Mouse (Mus musculus) stomach, postnatal 0 days (tissue): ENCODE results near the gene Xpa. TPM values are rescaled to one million over a fixed set of nuclear protein-coding genes. Genes with fewer than 3 reads are reported as not detected.

Source experiments
- ATAC-seq: fragments of 200-750 bp; cut with Nextera tagmentation; 2 replicates; pipeline ENCODE4 v1.8.0; 2017; ENCODE audit not compliant: low FRiP score, low TSS enrichment
- DNase-seq: peaks from one replicate; pipeline ENCODE4 v3.0.0-alpha.2; 2016; ENCODE audit warnings: low spot score
- H3K27ac ChIP-seq: fragments of 300-500 bp; sonication (generic); replicated peaks from 2 replicates; pipeline ENCODE4 v1.5.1; 2014; ENCODE audit warnings: mild to moderate bottlenecking, control low read depth
- H3K27me3 ChIP-seq: fragments of 300-500 bp; sonication (generic); 2 replicates; pipeline ENCODE4 v1.6.1; 2014; ENCODE audit warnings: low read length; ENCODE audit not compliant: control insufficient read depth, insufficient read depth
- H3K36me3 ChIP-seq: fragments of 300-500 bp; sonication (generic); 2 replicates; pipeline ENCODE4 v1.6.1; 2014; ENCODE audit warnings: low read length, mixed read lengths; ENCODE audit not compliant: control insufficient read depth, insufficient read depth
- H3K4me1 ChIP-seq: fragments of 300-500 bp; sonication (generic); replicated peaks from 2 replicates; pipeline ENCODE4 v1.6.1; 2014; ENCODE audit warnings: antibody characterized with exemption; ENCODE audit not compliant: control insufficient read depth, insufficient read depth
- H3K4me2 ChIP-seq: fragments of 300-500 bp; sonication (generic); replicated peaks from 2 replicates; pipeline ENCODE4 v1.6.1; 2014; ENCODE audit warnings: low read depth, mild to moderate bottlenecking, control low read depth, moderate library complexity
- H3K4me3 ChIP-seq: fragments of 300-500 bp; sonication (generic); 2 replicates; pipeline ENCODE4 v1.5.1; 2014; ENCODE audit warnings: low read depth, low read length, control low read depth
- H3K9ac ChIP-seq: fragments of 300-500 bp; sonication (generic); 2 replicates; pipeline ENCODE4 v1.6.1; 2014; ENCODE audit warnings: mild to moderate bottlenecking, low read length, control low read depth, mixed read lengths
- H3K9me3 ChIP-seq: fragments of 300-500 bp; sonication (generic); 2 replicates; pipeline ENCODE4 v1.6.1; 2016; ENCODE audit warnings: low read length; ENCODE audit not compliant: control insufficient read depth
- CTCF ChIP-seq: IDR thresholded peaks from 2 replicates; pipeline ENCODE4 v1.5.1; 2016; ENCODE audit warnings: antibody characterized with exemption, low read depth, mild to moderate bottlenecking, moderate library complexity
- EP300 ChIP-seq: optimal IDR thresholded peaks from 2 replicates; pipeline ENCODE3; 2016; ENCODE audit warnings: antibody characterized with exemption
- WGBS: fragments of 180-500 bp; shearing (Covaris S2); extraction: QIAGEN DNeasy Blood & Tissue Kit; methylation state at CpG from one replicate; pipeline ENCODE4 v1.1.7; 2014; 5-methylcytosine and 5-hydroxymethylcytosine counted together
- polyA plus RNA-seq: library from polyadenylated mRNA; unstranded; fragments of >200 nt; fragmentation: Nextera tagmentation; extraction: Ambion mirVana; gene quantifications from 2 replicates; pipeline ENCODE4 v1.2.1, GENCODE M21; 2015

Gene Xpa
- polyA plus RNA-seq, 1 experiment from 2014 or later = 24.5 TPM

DNA sequence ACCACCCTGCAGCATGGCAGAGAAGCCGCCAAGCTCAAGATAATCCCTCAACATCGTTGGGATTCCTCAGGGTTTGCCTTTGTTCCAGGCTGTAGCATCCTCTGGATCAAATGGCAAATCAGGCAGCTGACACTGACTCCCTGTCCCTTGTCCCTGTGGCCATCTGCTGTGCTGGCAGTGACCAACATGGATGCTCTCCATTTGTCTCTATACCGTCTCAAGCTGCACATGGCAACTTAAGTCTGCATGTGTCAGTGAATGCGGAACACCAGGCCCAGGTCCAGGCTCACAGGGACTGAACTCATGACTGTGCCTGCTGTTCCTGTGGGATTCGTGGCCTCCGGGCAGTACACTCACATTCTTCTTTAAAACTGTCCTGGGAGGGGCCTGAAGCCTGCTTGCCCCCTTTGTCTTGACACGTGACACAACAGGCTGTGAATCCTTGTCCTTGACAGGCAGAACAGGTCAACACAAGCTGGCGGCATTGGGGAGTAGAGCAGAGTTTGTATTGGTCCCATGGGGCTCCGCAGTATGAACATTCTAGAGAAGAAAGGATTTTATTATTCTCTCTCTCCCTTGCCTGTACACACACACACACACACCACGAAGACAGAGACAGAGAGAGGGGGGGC lies 79.5 kb downstream of the Xpa start:
- no peak for DNase-seq
- no peaks in the 10 kb centered on the region for H3K4me1 ChIP-seq
- no peaks in the 10 kb centered on the region for H3K27me3 ChIP-seq
- ATAC-seq = no peak
- H3K9me3 ChIP-seq = no peaks in the 10 kb centered on the region
- H3K36me3 ChIP-seq = peaks cover 37% of the 10 kb centered on the region
- no peak overlapping the region for H3K4me2 ChIP-seq
- H3K9ac ChIP-seq = no peak overlapping the region
- no peak overlapping the region for H3K27ac ChIP-seq
- no peak overlapping the region for H3K4me3 ChIP-seq
- TF ChIP-seq EP300 = no peak
- TF ChIP-seq CTCF = no peak
- WGBS = 79% methylated on average over 10 of the region's 10 CpGs

DNA sequence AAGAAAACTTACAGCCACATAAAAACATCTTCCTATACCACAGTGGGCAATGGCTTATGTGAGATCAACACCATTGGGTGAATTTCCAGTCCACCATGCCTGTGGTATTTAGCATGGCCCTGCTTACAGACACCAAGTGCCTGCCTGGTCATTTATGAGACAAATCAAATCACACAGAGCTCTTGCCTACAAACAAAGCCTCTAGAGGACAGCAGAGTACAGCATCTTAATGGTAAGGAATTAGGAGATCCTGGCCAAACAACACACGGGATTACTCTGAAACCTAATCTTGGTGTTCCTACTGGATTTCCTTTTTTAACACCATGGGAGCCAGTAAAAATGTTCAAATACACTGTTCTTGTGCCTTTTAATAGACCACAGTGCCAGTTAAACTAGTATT lies 80.8 kb downstream of the Xpa start:
- DNase-seq (no peak), ATAC-seq (no peak)
- H3K4me3 ChIP-seq = no peak overlapping the region
- no peak overlapping the region for H3K4me2 ChIP-seq
- WGBS = 63% methylated on average over 1 of the region's 1 CpGs
- H3K9me3 ChIP-seq = no peaks in the 10 kb centered on the region
- no peaks in the 10 kb centered on the region for H3K27me3 ChIP-seq
- peaks cover 37% of the 10 kb centered on the region for H3K36me3 ChIP-seq
- no peaks in the 10 kb centered on the region for H3K4me1 ChIP-seq
- H3K27ac ChIP-seq = no peak overlapping the region
- TF ChIP-seq EP300 (no peak), CTCF (peak; percentile 29)
- no peak overlapping the region for H3K9ac ChIP-seq

DNA sequence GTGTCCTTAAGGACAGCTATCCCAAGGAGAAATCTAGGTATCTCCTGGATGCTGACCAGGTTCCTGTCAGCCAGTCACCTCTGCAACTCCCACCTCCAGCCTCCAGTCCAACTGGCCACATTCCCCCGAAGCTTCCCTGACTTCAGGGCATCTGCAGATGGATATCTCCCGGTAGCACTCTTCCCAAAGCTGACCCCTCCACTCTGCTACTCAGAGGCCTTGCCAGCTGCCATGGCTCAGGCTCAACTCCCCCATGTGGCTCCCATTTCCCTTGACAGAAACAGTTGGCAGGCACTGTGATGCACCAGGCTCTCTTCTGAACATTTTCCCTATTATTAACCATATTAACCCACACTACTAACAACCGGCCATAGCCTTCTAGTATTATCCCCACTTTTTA lies 84.8 kb downstream of the Xpa start:
- WGBS = 49% methylated on average over 3 of the region's 3 CpGs

DNA sequence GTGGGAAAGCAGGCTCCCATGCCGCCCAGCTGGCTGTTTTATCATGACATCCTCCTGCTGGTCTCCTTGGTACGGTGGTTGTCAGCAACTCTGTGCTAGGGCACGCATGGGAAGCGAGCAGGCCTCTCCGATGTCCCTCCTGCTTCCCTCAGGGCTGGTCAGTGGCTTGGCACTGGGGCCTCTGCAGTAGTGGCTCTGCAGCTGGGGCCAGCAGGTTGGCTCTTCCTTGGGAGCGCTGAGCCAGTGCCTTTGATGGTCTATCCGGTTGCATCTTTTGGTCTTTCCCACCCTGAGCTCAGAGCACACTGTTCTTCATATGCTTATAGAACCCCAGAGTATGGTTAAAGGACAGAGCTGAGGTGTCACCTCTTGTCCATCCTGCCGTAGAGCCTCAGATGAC lies 86.0 kb downstream of the Xpa start:
- no peaks in the 10 kb centered on the region for H3K4me1 ChIP-seq
- ATAC-seq = no peak
- WGBS = 85% methylated on average over 8 of the region's 8 CpGs
- no peak overlapping the region for H3K9ac ChIP-seq
- DNase-seq = no peak
- H3K9me3 ChIP-seq = no peaks in the 10 kb centered on the region
- 0 out of 2 replicates have a peak, but pooled peaks cover 3% of the 10 kb centered on the region for H3K36me3 ChIP-seq
- no peaks in the 10 kb centered on the region for H3K27me3 ChIP-seq
- TF ChIP-seq EP300 = no peak
- no peak for TF ChIP-seq CTCF
- no peak overlapping the region for H3K4me3 ChIP-seq
- H3K4me2 ChIP-seq = no peak overlapping the region
- H3K27ac ChIP-seq = no peak overlapping the region

More for the DNA sequence above, 84.8 kb downstream of the Xpa start:
- Histone ChIP-seq H3K27ac (no peak overlapping the region), H3K36me3 (peaks cover 12% of the 10 kb centered on the region), H3K4me1 (no peaks in the 10 kb centered on the region), H3K9ac (no peak overlapping the region), H3K4me2 (no peak overlapping the region), H3K4me3 (no peak overlapping the region), H3K9me3 (no peaks in the 10 kb centered on the region), H3K27me3 (no peaks in the 10 kb centered on the region)
- no peak for TF ChIP-seq EP300
- TF ChIP-seq CTCF = no peak
- ATAC-seq (no peak), DNase-seq (no peak)

Other genes with a start within 250 kb of the Xpa start
- gene Tdrd7, start 231.0 kb downstream of the Xpa start, polyA plus RNA-seq = 24.9 and 25.1 TPM in 2 replicates
- gene Tmod1, start 157.4 kb downstream of the Xpa start, polyA plus RNA-seq = 3.2 and 3.4 TPM in 2 replicates
- gene Ncbp1, start 57.7 kb downstream of the Xpa start, polyA plus RNA-seq = 27.0 and 27.8 TPM in 2 replicates
- gene Tstd2, start 57.6 kb downstream of the Xpa start, polyA plus RNA-seq = 14.5 and 17.2 TPM in 2 replicates
- 0.78 and 0.93 TPM in 2 replicates for gene Foxe1, start 147.3 kb upstream of the Xpa start, polyA plus RNA-seq
- 6.5 and 7.5 TPM in 2 replicates for gene Trmo, start 193.1 kb upstream of the Xpa start, polyA plus RNA-seq
- 0.78 and 1.2 TPM in 2 replicates for gene Hemgn, start 217.2 kb upstream of the Xpa start, polyA plus RNA-seq